Mouse (Mus musculus) C2C12 (cell line): ENCODE measurements around the gene Pgm5. TPM values are rescaled to one million over a fixed set of nuclear protein-coding genes. Genes with fewer than 3 reads are reported as not detected.

Source experiments
- H3K27me3 ChIP-seq: one replicate; pipeline ENCODE4 v1.6.1; 2011; ENCODE audit not compliant: control insufficient read depth, insufficient read depth, insufficient read length
- H3K36me3 ChIP-seq: one replicate; pipeline ENCODE4 v1.6.1; 2011; ENCODE audit not compliant: control insufficient read depth, insufficient read depth
- H3K4me3 ChIP-seq: one replicate; pipeline ENCODE4 v1.5.1; 2011; ENCODE audit warnings: mild to moderate bottlenecking, control low read depth; ENCODE audit not compliant: poor library complexity, insufficient read depth, severe bottlenecking
- H3K79me2 ChIP-seq: one replicate; pipeline ENCODE4 v1.6.1; 2011; ENCODE audit not compliant: control insufficient read depth, insufficient read depth
- H3K79me3 ChIP-seq: one replicate; pipeline ENCODE4 v1.6.1; 2011; ENCODE audit warnings: low read depth, control low read depth
- H3ac ChIP-seq: one replicate; pipeline ENCODE3; 2011; ENCODE audit warnings: low read depth; ENCODE audit not compliant: control insufficient read depth, insufficient read length
- CEBPB ChIP-seq: IDR thresholded peaks from one replicate; pipeline ENCODE4 v1.6.1; 2011; ENCODE audit warnings: low read depth, mild to moderate bottlenecking, control low read depth, moderate library complexity
- CTCF ChIP-seq: IDR thresholded peaks from one replicate; pipeline ENCODE4 v1.5.1; 2011; ENCODE audit not compliant: control insufficient read depth, insufficient read depth, insufficient read length
- FOSL1 ChIP-seq: IDR thresholded peaks from one replicate; pipeline ENCODE4 v1.8.0; 2011; ENCODE audit warnings: mild to moderate bottlenecking, low read length; ENCODE audit not compliant: poor library complexity, insufficient read depth, severe bottlenecking
- MAX ChIP-seq: IDR thresholded peaks from one replicate; pipeline ENCODE4 v1.6.1; 2011; ENCODE audit warnings: mild to moderate bottlenecking, control low read depth
- MYOD1 ChIP-seq: IDR thresholded peaks from one replicate; pipeline ENCODE4 v1.6.1; 2011; ENCODE audit warnings: low read depth; ENCODE audit not compliant: control insufficient read depth, insufficient read length
- MYOG ChIP-seq: IDR thresholded peaks from one replicate; pipeline ENCODE4 v1.6.1; 2011; ENCODE audit not compliant: control insufficient read depth, insufficient read length; ENCODE audit errors: extremely low read depth
- USF1 ChIP-seq: IDR thresholded peaks from one replicate; pipeline ENCODE4 v1.6.1; 2011; ENCODE audit warnings: low read depth, mild to moderate bottlenecking, control low read depth, moderate library complexity
- polyA plus RNA-seq: library from polyadenylated mRNA; unstranded; fragments of >200 nt; fragmentation: generic; extraction: Trizol; gene quantifications from one replicate; pipeline ENCODE4 v1.2.1, GENCODE M21; 2012; ENCODE audit warnings: missing spikeins

Gene Pgm5
- polyA plus RNA-seq, 1 experiment = 0.05 TPM

- no peaks in the 10 kb centered on the region for H3K27me3 ChIP-seq
- no peaks in the 10 kb centered on the region for H3K36me3 ChIP-seq
- H3K4me3 ChIP-seq = no peak overlapping the region
- TF ChIP-seq CTCF (no peak), MYOD1 (no peak), MAX (no peak), CEBPB (no peak)
- H3ac ChIP-seq = no peak overlapping the region
- H3K79me2 ChIP-seq = no peaks in the 10 kb centered on the region
- H3K79me3 ChIP-seq = no peaks in the 10 kb centered on the region
Measured at GRCm38 (mm10) chr19:24848345-24848744, 13.3 kb downstream of the Pgm5 start.

DNA sequence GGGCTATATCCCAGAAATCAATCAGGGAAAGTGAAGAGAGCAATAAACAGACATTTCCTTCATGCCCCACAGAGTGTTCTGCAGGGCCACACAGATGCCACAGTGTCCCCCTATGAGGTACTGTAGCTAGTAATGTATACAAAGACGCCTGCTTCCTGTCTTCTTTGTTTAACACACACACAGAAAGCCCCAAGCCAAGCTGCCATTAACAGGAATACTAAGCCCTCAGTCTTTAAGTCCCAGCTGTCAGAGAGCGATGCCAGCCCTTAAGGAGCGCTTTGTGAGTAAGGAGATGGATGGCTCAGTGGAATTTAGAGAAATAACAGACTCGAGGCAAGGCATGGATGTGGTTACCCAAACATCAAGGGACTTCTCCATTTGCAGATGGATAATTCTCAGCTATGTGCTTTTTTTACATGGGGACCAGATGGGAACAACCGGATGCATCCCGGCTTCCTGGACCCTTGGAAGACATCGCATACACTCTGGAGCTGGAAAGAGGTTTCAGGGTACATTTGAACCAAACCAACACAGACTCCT lies 16.6 kb downstream of the Pgm5 start:
- Histone ChIP-seq H3K27me3 (no peaks in the 10 kb centered on the region), H3K79me3 (no peaks in the 10 kb centered on the region), H3K4me3 (no peak overlapping the region), H3K79me2 (no peaks in the 10 kb centered on the region), H3K36me3 (no peaks in the 10 kb centered on the region), H3ac (no peak overlapping the region)
- TF ChIP-seq FOSL1 (no peak), MYOG (no peak)

- no peaks in the 10 kb centered on the region for H3K79me3 ChIP-seq
- H3K27me3 ChIP-seq = no peaks in the 10 kb centered on the region
- H3K4me3 ChIP-seq = no peak overlapping the region
- no peaks in the 10 kb centered on the region for H3K79me2 ChIP-seq
- no peaks in the 10 kb centered on the region for H3K36me3 ChIP-seq
- TF ChIP-seq MAX = no peak
- TF ChIP-seq FOSL1 = no peak
- TF ChIP-seq CTCF = no peak
- no peak for TF ChIP-seq MYOD1
- no peak for TF ChIP-seq CEBPB
- no peak overlapping the region for H3ac ChIP-seq
Measured at GRCm38 (mm10) chr19:24842080-24842479, 19.6 kb downstream of the Pgm5 start.

GRCm38 (mm10) chr19:24824517-24824916 lies 37.1 kb downstream of the Pgm5 start:
- Histone ChIP-seq H3ac (no peak overlapping the region), H3K36me3 (no peaks in the 10 kb centered on the region), H3K79me3 (no peaks in the 10 kb centered on the region), H3K4me3 (no peak overlapping the region), H3K27me3 (no peaks in the 10 kb centered on the region), H3K79me2 (no peaks in the 10 kb centered on the region)
- TF ChIP-seq MYOD1 (no peak), CEBPB (no peak), USF1 (no peak), MYOG (no peak), MAX (no peak), CTCF (no peak)

DNA sequence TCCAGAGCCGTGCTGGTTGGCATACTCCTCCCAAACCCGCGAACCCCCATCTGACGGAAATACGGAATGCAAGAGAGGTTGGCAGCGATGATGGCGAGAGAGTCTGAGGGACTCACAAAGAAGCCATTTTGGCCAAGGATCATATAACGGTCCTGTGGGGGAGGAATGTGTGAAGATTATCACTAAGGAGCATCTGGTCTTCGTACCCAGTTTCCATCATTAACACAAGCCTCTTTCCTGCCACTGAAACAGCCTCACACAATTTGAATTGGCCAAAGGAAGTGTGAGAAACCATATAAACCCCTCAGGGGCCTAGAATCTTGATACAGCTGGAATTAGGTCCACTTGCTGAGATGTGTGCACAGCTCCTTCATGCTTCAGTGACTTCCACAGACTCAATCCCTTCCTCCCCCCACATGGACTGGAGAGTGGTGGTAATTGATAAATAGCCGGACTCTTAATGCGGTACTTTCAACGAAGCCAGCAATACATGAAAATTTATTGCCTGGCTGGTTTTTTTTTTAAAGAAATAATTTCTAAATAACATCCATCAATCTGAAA lies 45.9 kb downstream of the Pgm5 start:
- H3K79me3 ChIP-seq = no peaks in the 10 kb centered on the region
- H3K79me2 ChIP-seq = no peaks in the 10 kb centered on the region
- TF ChIP-seq MYOG (no peak), CTCF (no peak), FOSL1 (no peak), CEBPB (no peak), MAX (no peak), MYOD1 (no peak)
- no peaks in the 10 kb centered on the region for H3K36me3 ChIP-seq
- no peak overlapping the region for H3K4me3 ChIP-seq
- no peaks in the 10 kb centered on the region for H3K27me3 ChIP-seq
- no peak overlapping the region for H3ac ChIP-seq

- Histone ChIP-seq H3K4me3 (no peak overlapping the region), H3K79me3 (no peaks in the 10 kb centered on the region), H3ac (no peak overlapping the region), H3K27me3 (no peaks in the 10 kb centered on the region), H3K79me2 (no peaks in the 10 kb centered on the region), H3K36me3 (no peaks in the 10 kb centered on the region)
- TF ChIP-seq MAX (no peak), CEBPB (no peak), FOSL1 (no peak), MYOG (no peak), USF1 (no peak), MYOD1 (no peak), CTCF (no peak)
Measured at GRCm38 (mm10) chr19:24812861-24813293, 48.8 kb downstream of the Pgm5 start.
